Mouse (Mus musculus) hindbrain, embryonic 14.5 days (tissue): ENCODE data around the gene Cenpv. TPM values are rescaled to one million over a fixed set of nuclear protein-coding genes. Genes with fewer than 3 reads are reported as not detected.

Experiments used
- ATAC-seq: fragments of 200-750 bp; cut with Nextera tagmentation; 2 replicates; pipeline ENCODE4 v1.8.0; 2017; ENCODE audit warnings: moderate number of reproducible peaks, mild to moderate bottlenecking, moderate TSS enrichment, moderate library complexity; ENCODE audit not compliant: low FRiP score
- DNase-seq: peaks from one replicate; pipeline ENCODE4 v3.0.0-alpha.2; 2015; ENCODE audit warnings: low spot score
- H3K27ac ChIP-seq: fragments of 300-500 bp; sonication (generic); 2 replicates; pipeline ENCODE4 v1.5.1; 2014; ENCODE audit warnings: mild to moderate bottlenecking, moderate library complexity
- H3K27me3 ChIP-seq: fragments of 300-500 bp; sonication (generic); 2 replicates; pipeline ENCODE4 v1.6.1; 2014; ENCODE audit warnings: mild to moderate bottlenecking, low read length, mixed read lengths; ENCODE audit not compliant: control insufficient read depth, insufficient read depth
- H3K36me3 ChIP-seq: fragments of 300-500 bp; sonication (generic); replicated peaks from 2 replicates; pipeline ENCODE4 v1.6.1; 2014; ENCODE audit not compliant: control insufficient read depth, insufficient read depth
- H3K4me1 ChIP-seq: fragments of 300-500 bp; sonication (generic); replicated peaks from 2 replicates; pipeline ENCODE4 v1.6.1; 2014; ENCODE audit warnings: antibody characterized with exemption, low read length, mixed read lengths; ENCODE audit not compliant: control insufficient read depth, insufficient read depth
- H3K4me2 ChIP-seq: fragments of 300-500 bp; sonication (generic); replicated peaks from 2 replicates; pipeline ENCODE4 v1.6.1; 2014; ENCODE audit warnings: mild to moderate bottlenecking, moderate library complexity
- H3K4me3 ChIP-seq: fragments of 300-500 bp; sonication (generic); replicated peaks from 2 replicates; pipeline ENCODE4 v1.5.1; 2014; ENCODE audit warnings: mild to moderate bottlenecking, low read length
- H3K9ac ChIP-seq: fragments of 300-500 bp; sonication (generic); 2 replicates; pipeline ENCODE4 v1.6.1; 2014
- H3K9me3 ChIP-seq: fragments of 300-500 bp; sonication (generic); 2 replicates; pipeline ENCODE4 v1.6.1; 2016; ENCODE audit warnings: low read length; ENCODE audit not compliant: control insufficient read depth
- WGBS: fragments of 180-500 bp; shearing (Covaris S2); extraction: QIAGEN DNeasy Blood & Tissue Kit; methylation state at CpG from one replicate; pipeline ENCODE4 v1.1.7; 2014; 5-methylcytosine and 5-hydroxymethylcytosine counted together
- polyA plus RNA-seq: library from polyadenylated mRNA; unstranded; fragments of >200 nt; fragmentation: Nextera tagmentation; extraction: Ambion mirVana; gene quantifications from 2 replicates; pipeline ENCODE4 v1.2.1, GENCODE M21; 2014

Gene Cenpv
- polyA plus RNA-seq, 1 experiment from 2014 or later, result 64.8 TPM

DNA sequence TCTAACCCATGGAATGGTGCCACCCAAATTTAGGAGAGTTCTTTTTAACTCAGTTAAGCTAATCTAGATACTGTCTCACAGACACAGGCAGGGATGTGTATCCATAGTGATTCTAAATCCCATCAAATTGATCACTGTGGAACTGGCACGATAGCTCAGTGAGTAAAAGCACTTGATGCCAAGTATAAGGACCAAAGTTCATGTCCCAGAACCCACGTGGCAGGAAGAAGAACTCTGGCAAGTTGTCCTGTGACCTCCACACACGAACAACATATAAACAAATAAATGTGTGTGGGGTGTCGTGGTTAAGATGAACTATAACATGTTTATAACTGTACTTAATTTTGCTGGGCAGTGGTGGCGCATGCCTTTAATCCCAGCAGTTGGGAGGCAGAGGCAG is 59.5 kb downstream of the Cenpv start:
- H3K4me3 ChIP-seq, result no peak overlapping the region
- no peaks in the 10 kb centered on the region for H3K9me3 ChIP-seq
- no peak for DNase-seq
- H3K9ac ChIP-seq, result no peak overlapping the region
- ATAC-seq, result no peak
- H3K27ac ChIP-seq, result no peak overlapping the region
- WGBS, result 87% methylated on average over 5 of the region's 5 CpGs
- H3K27me3 ChIP-seq, result no peaks in the 10 kb centered on the region
- no peak overlapping the region for H3K4me2 ChIP-seq
- H3K4me1 ChIP-seq, result no peaks in the 10 kb centered on the region
- no peaks in the 10 kb centered on the region for H3K36me3 ChIP-seq

DNA sequence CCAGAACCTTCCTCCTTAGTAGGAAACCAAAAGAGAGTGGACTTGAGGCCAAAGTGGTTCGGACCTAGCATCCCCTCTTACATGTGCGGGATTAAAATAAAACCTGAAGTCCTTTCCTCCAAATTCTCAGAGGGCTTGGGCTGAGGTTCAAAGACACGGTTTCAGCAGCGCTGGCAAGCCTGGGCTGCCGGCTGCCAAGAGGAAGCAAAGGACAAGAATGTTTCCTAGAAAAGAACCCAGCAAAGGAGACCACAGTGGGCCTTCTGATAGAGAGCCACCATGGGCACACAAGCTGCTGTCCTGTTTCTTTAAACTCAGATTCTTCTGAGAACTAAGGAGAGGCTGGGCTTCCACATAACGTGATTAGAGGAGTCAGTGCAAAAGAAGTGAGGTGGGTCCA is 60.1 kb downstream of the Cenpv start:
- Histone ChIP-seq H3K4me3 (no peak overlapping the region), H3K36me3 (no peaks in the 10 kb centered on the region), H3K27ac (peak overlapping the region; percentile 68), H3K9me3 (no peaks in the 10 kb centered on the region), H3K27me3 (no peaks in the 10 kb centered on the region), H3K4me1 (no peaks in the 10 kb centered on the region), H3K9ac (no peak overlapping the region), H3K4me2 (no peak overlapping the region)
- DNase-seq (no peak), ATAC-seq (no peak)
- 78% methylated on average over 6 of the region's 6 CpGs for WGBS

DNA sequence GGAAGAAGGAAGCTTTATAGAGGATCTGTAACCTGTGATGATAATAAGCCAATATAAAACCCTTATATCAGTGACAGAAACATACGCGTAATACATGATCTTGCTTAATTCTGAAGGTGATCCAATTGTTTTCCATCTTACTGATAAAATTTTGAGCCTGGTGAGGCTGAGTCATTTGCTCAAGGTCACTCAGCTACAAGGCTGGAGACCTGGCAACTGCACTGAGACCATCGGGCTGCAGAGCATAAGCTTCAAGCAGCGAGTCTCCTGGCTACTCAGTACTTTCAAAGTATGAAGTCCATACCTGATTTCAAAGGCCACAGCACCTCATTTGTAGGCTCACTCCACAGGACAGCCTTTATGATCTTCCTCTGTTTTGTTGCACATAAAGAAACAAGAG is 62.9 kb downstream of the Cenpv start:
- no peaks in the 10 kb centered on the region for H3K36me3 ChIP-seq
- no peak for DNase-seq
- H3K4me2 ChIP-seq, result no peak overlapping the region
- ATAC-seq, result no peak
- no peaks in the 10 kb centered on the region for H3K27me3 ChIP-seq
- no peaks in the 10 kb centered on the region for H3K4me1 ChIP-seq
- H3K4me3 ChIP-seq, result no peak overlapping the region
- H3K9ac ChIP-seq, result no peak overlapping the region
- no peak overlapping the region for H3K27ac ChIP-seq
- 95% methylated on average over 4 of the region's 4 CpGs for WGBS
- no peaks in the 10 kb centered on the region for H3K9me3 ChIP-seq

Other genes starting within 250 kb of the Cenpv start
- 8.6 and 10.4 TPM in 2 replicates for gene Pigl, start 80.8 kb downstream of the Cenpv start, polyA plus RNA-seq
- gene Ncor1, start 80.7 kb downstream of the Cenpv start, polyA plus RNA-seq, result 189 and 202 TPM in 2 replicates
- 4,396 and 4,426 TPM in 2 replicates for gene Ubb, start 11.9 kb upstream of the Cenpv start, polyA plus RNA-seq
- 22.6 and 28.2 TPM in 2 replicates for gene Trpv2, start 35.2 kb upstream of the Cenpv start, polyA plus RNA-seq
- 10.5 and 12.6 TPM in 2 replicates for gene Lrrc75a, start 109.3 kb upstream of the Cenpv start, polyA plus RNA-seq
- gene Mmgt2, start 109.4 kb upstream of the Cenpv start, polyA plus RNA-seq, result 21.0 and 33.4 TPM in 2 replicates
- gene Zfp287, start 192.6 kb upstream of the Cenpv start, polyA plus RNA-seq, result 18.5 and 19.4 TPM in 2 replicates
- gene Gm10428, start 213.8 kb upstream of the Cenpv start, polyA plus RNA-seq, result not detected in 2 replicates